Mouse (Mus musculus): ENCODE results near the gene Gm10190. TPM values are rescaled to one million over a fixed set of nuclear protein-coding genes. Genes with fewer than 3 reads are reported as not detected.

Gm10190 gene
- polyA plus RNA-seq (2014; fragmentation: Nextera tagmentation; extraction: Ambion mirVana) = 2.3 TPM in 1 of 2 replicates, not detected in the other

- Histone ChIP-seq H3K4me2 (ENCODE audit: low read depth, low read length, severe bottlenecking) (peak within 1 kb of the TSS; percentile 89), H3K27ac (ENCODE audit: low read depth, low read length) (no peak within 1 kb of the TSS), H3K27me3 (ENCODE audit: control insufficient read depth, insufficient read depth, low read length) (peaks cover 5% of the 10 kb centered on the region; the same call in 1 of the 2 replicates), H3K4me3 (ENCODE audit: low read depth, low read length) (peak within 1 kb of the TSS; percentile 38), H3K9me3 (ENCODE audit: control insufficient read depth, low read length) (no peaks in the 10 kb centered on the region; the same call in 1 of the 2 replicates), H3K4me1 (replicated peaks; ENCODE audit: control insufficient read depth, insufficient read depth, low read length) (peaks cover 5% of the 10 kb centered on the region; the same call in 1 of the 2 replicates), H3K36me3 (ENCODE audit: control insufficient read depth, insufficient read depth, low read length) (no peaks in the 10 kb centered on the region), H3K9ac (ENCODE audit: low read length) (peak within 1 kb of the TSS; percentile 75)
- ATAC-seq (replicated peaks; ENCODE audit: low FRiP score) = peak; percentile 99
- peak; percentile 94 for DNase-seq (ENCODE audit: low spot score)
- 6% methylated on average over 95 of the region's 102 CpGs for WGBS
Measured at GRCm38 (mm10) chr17:80372989-80373725, at the start of gene Gm10190. Gene Gm10190, minus strand, starts transcription at chr17:80373541.

- 98% methylated on average over 1 of the region's 1 CpGs for whole genome bisulfite sequencing
- H3K27ac ChIP-seq (ENCODE audit: low read depth, low read length) = no peak overlapping the region
- no peak overlapping the region for H3K9ac ChIP-seq (ENCODE audit: low read length)
- no peaks in the 10 kb centered on the region for H3K27me3 ChIP-seq (ENCODE audit: control insufficient read depth, insufficient read depth, low read length)
- no peak for DNase-seq (ENCODE audit: low spot score)
- H3K4me3 ChIP-seq (ENCODE audit: low read depth, low read length) = no peak overlapping the region
- ATAC-seq (replicated peaks; ENCODE audit: low FRiP score) = no peak
- peaks cover 9% of the 10 kb centered on the region; the same call in 1 of the 2 replicates for H3K36me3 ChIP-seq (ENCODE audit: control insufficient read depth, insufficient read depth, low read length)
- H3K4me1 ChIP-seq (replicated peaks; ENCODE audit: control insufficient read depth, insufficient read depth, low read length) = no peaks in the 10 kb centered on the region
- no peaks in the 10 kb centered on the region for H3K9me3 ChIP-seq (ENCODE audit: control insufficient read depth, low read length)
- no peak overlapping the region for H3K4me2 ChIP-seq (ENCODE audit: low read depth, low read length, severe bottlenecking)
Measured at GRCm38 (mm10) chr17:80420998-80421397, 47.7 kb upstream of the Gm10190 start.

GRCm38 (mm10) chr17:80418572-80419210 lies 45.4 kb upstream of the Gm10190 start:
- Histone ChIP-seq H3K27ac (ENCODE audit: low read depth, low read length) (no peak overlapping the region), H3K4me3 (ENCODE audit: low read depth, low read length) (no peak overlapping the region), H3K9ac (ENCODE audit: low read length) (no peak overlapping the region), H3K4me2 (ENCODE audit: low read depth, low read length, severe bottlenecking) (no peak overlapping the region), H3K9me3 (ENCODE audit: control insufficient read depth, low read length) (no peaks in the 10 kb centered on the region), H3K27me3 (ENCODE audit: control insufficient read depth, insufficient read depth, low read length) (no peaks in the 10 kb centered on the region), H3K36me3 (ENCODE audit: control insufficient read depth, insufficient read depth, low read length) (peaks cover 13% of the 10 kb centered on the region; the same call in 1 of the 2 replicates), H3K4me1 (replicated peaks; ENCODE audit: control insufficient read depth, insufficient read depth, low read length) (no peaks in the 10 kb centered on the region)
- 89% methylated on average over 10 of the region's 10 CpGs for WGBS
- no peak for ATAC-seq (replicated peaks; ENCODE audit: low FRiP score)
- DNase-seq (ENCODE audit: low spot score) = no peak

GRCm38 (mm10) chr17:80411182-80411581 lies 37.8 kb upstream of the Gm10190 start:
- no peak for DNase-seq (ENCODE audit: low spot score)

GRCm38 (mm10) chr17:80398243-80398642 lies 24.9 kb upstream of the Gm10190 start:
- H3K4me1 ChIP-seq (replicated peaks; ENCODE audit: control insufficient read depth, insufficient read depth, low read length) = no peaks in the 10 kb centered on the region
- no peaks in the 10 kb centered on the region for H3K27me3 ChIP-seq (ENCODE audit: control insufficient read depth, insufficient read depth, low read length)
- DNase-seq (ENCODE audit: low spot score) = no peak
- WGBS = 96% methylated on average over 7 of the region's 7 CpGs
- H3K9me3 ChIP-seq (ENCODE audit: control insufficient read depth, low read length) = no peaks in the 10 kb centered on the region
- no peak overlapping the region for H3K27ac ChIP-seq (ENCODE audit: low read depth, low read length)
- no peak overlapping the region for H3K4me3 ChIP-seq (ENCODE audit: low read depth, low read length)
- H3K36me3 ChIP-seq (ENCODE audit: control insufficient read depth, insufficient read depth, low read length) = peaks cover 3% of the 10 kb centered on the region; the same call in 1 of the 2 replicates
- H3K9ac ChIP-seq (ENCODE audit: low read length) = no peak overlapping the region
- ATAC-seq (replicated peaks; ENCODE audit: low FRiP score) = no peak
- no peak overlapping the region for H3K4me2 ChIP-seq (ENCODE audit: low read depth, low read length, severe bottlenecking)

More at GRCm38 (mm10) chr17:80411182-80411581, 37.8 kb upstream of the Gm10190 start:
- WGBS = 79% methylated on average over 1 of the region's 1 CpGs
- Histone ChIP-seq H3K9me3 (ENCODE audit: control insufficient read depth, low read length) (no peaks in the 10 kb centered on the region), H3K4me3 (ENCODE audit: low read depth, low read length) (no peak overlapping the region), H3K4me2 (ENCODE audit: low read depth, low read length, severe bottlenecking) (no peak overlapping the region), H3K4me1 (replicated peaks; ENCODE audit: control insufficient read depth, insufficient read depth, low read length) (no peaks in the 10 kb centered on the region), H3K27ac (ENCODE audit: low read depth, low read length) (no peak overlapping the region), H3K9ac (ENCODE audit: low read length) (no peak overlapping the region), H3K36me3 (ENCODE audit: control insufficient read depth, insufficient read depth, low read length) (peaks cover 9% of the 10 kb centered on the region; the same call in 1 of the 2 replicates), H3K27me3 (ENCODE audit: control insufficient read depth, insufficient read depth, low read length) (no peaks in the 10 kb centered on the region)
- ATAC-seq (replicated peaks; ENCODE audit: low FRiP score) = no peak

GRCm38 (mm10) chr17:80391423-80392403 lies 18.4 kb upstream of the Gm10190 start:
- DNase-seq (ENCODE audit: low spot score) = peak; percentile 73
- H3K36me3 ChIP-seq (ENCODE audit: control insufficient read depth, insufficient read depth, low read length) = no peaks in the 10 kb centered on the region
- no peak overlapping the region for H3K27ac ChIP-seq (ENCODE audit: low read depth, low read length)
- peak; percentile 84 for ATAC-seq (replicated peaks; ENCODE audit: low FRiP score)
- H3K9me3 ChIP-seq (ENCODE audit: control insufficient read depth, low read length) = no peaks in the 10 kb centered on the region
- peak overlapping the region; percentile 64 for H3K4me2 ChIP-seq (ENCODE audit: low read depth, low read length, severe bottlenecking)
- no peaks in the 10 kb centered on the region for H3K27me3 ChIP-seq (ENCODE audit: control insufficient read depth, insufficient read depth, low read length)
- H3K9ac ChIP-seq (ENCODE audit: low read length) = no peak overlapping the region; the same call in 1 of the 2 replicates
- 0 out of 2 replicates have a peak, but pooled peaks cover 4% of the 10 kb centered on the region for H3K4me1 ChIP-seq (replicated peaks; ENCODE audit: control insufficient read depth, insufficient read depth, low read length)
- 13% methylated on average over 17 of the region's 17 CpGs for WGBS
- H3K4me3 ChIP-seq (ENCODE audit: low read depth, low read length) = peak overlapping the region; percentile 35

GRCm38 (mm10) chr17:80390024-80390423 lies 16.7 kb upstream of the Gm10190 start:
- Histone ChIP-seq H3K27ac (ENCODE audit: low read depth, low read length) (no peak overlapping the region), H3K9ac (ENCODE audit: low read length) (no peak overlapping the region), H3K36me3 (ENCODE audit: control insufficient read depth, insufficient read depth, low read length) (no peaks in the 10 kb centered on the region), H3K27me3 (ENCODE audit: control insufficient read depth, insufficient read depth, low read length) (no peaks in the 10 kb centered on the region), H3K4me2 (ENCODE audit: low read depth, low read length, severe bottlenecking) (no peak overlapping the region), H3K4me3 (ENCODE audit: low read depth, low read length) (no peak overlapping the region), H3K4me1 (replicated peaks; ENCODE audit: control insufficient read depth, insufficient read depth, low read length) (0 out of 2 replicates have a peak, but pooled peaks cover 4% of the 10 kb centered on the region), H3K9me3 (ENCODE audit: control insufficient read depth, low read length) (no peaks in the 10 kb centered on the region)
- no peak for ATAC-seq (replicated peaks; ENCODE audit: low FRiP score)
- 70% methylated on average over 10 of the region's 10 CpGs for WGBS
- no peak for DNase-seq (ENCODE audit: low spot score)

GRCm38 (mm10) chr17:80385671-80386070 lies 12.3 kb upstream of the Gm10190 start:
- no peaks in the 10 kb centered on the region for H3K9me3 ChIP-seq (ENCODE audit: control insufficient read depth, low read length)
- no peak overlapping the region for H3K27ac ChIP-seq (ENCODE audit: low read depth, low read length)
- H3K9ac ChIP-seq (ENCODE audit: low read length) = no peak overlapping the region
- no peak for DNase-seq (ENCODE audit: low spot score)
- no peaks in the 10 kb centered on the region for H3K27me3 ChIP-seq (ENCODE audit: control insufficient read depth, insufficient read depth, low read length)
- no peak overlapping the region for H3K4me2 ChIP-seq (ENCODE audit: low read depth, low read length, severe bottlenecking)
- no peaks in the 10 kb centered on the region for H3K36me3 ChIP-seq (ENCODE audit: control insufficient read depth, insufficient read depth, low read length)
- ATAC-seq (replicated peaks; ENCODE audit: low FRiP score) = no peak
- H3K4me1 ChIP-seq (replicated peaks; ENCODE audit: control insufficient read depth, insufficient read depth, low read length) = no peaks in the 10 kb centered on the region
- 74% methylated on average over 1 of the region's 1 CpGs for WGBS
- no peak overlapping the region for H3K4me3 ChIP-seq (ENCODE audit: low read depth, low read length)

All from forebrain, embryonic 11.5 days (tissue).